Mouse (Mus musculus): ENCODE measurements around the gene Rabl2.

The Rabl2 gene

DNA sequence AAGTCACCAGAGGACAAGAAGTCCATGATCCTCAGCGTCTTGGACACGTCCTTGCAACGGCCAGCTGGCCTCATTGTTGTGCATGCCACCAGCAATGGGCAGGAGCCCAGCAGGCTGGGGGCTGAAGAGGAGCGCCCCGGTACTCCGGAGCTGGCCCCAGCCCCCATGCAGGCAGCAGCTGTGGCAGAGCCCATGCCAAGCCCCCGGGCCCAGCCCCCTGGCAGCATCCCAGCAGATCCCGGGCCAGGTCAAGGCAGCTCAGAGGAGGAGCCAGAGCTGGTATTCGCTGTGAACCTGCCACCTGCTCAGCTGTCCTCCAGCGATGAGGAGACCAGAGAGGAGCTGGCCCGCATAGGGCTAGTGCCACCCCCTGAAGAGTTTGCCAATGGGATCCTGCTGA, 42.9 kb downstream of the Rabl2 start:
- no peak for DNase-seq

DNA sequence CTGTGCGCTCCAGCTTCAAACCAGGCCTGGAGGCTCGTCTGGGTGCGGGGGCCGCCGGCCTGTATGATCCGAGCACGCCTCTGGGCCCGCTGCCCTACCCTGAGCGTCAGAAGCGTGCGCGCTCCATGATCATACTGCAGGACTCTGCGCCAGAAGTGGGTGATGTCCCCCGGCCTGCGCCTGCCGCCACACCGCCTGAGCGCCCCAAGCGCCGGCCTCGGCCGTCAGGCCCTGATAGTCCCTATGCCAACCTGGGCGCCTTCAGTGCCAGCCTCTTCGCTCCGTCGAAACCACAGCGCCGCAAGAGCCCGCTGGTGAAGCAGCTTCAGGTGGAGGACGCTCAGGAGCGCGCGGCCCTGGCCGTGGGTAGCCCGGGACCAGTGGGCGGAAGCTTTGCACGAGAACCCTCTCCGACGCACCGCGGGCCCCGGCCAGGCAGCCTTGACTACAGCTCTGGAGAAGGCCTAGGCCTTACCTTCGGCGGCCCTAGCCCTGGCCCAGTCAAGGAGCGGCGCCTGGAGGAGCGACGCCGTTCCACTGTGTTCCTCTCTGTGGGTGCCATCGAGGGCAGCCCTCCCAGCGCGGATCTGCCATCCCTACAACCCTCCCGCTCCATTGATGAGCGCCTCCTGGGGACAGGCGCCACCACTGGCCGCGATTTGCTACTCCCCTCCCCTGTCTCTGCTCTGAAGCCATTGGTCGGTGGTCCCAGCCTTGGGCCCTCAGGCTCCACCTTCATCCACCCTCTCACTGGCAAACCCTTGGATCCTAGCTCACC, 43.7 kb downstream of the Rabl2 start:
- no peak for DNase-seq

DNA sequence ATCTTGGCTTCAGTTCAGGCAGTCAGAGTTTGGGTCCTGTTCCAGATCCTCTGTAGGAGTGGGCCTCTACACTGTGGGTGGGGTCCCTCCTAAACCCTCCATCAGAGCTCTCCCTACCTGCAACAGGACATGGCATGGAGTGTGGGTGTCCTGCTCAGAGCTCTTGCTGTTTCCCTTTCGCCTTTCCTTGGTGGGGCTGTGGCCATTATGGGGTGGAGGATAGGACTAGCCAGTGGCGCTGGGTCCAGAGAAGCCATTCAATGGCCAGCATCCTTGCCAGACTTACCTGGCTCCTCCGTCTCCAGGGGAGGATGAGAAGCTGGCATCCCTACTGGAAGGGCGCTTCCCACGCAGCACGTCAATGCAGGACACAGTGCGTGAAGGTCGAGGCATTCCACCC, 44.4 kb downstream of the Rabl2 start:
- DNase-seq, result no peak

DNA sequence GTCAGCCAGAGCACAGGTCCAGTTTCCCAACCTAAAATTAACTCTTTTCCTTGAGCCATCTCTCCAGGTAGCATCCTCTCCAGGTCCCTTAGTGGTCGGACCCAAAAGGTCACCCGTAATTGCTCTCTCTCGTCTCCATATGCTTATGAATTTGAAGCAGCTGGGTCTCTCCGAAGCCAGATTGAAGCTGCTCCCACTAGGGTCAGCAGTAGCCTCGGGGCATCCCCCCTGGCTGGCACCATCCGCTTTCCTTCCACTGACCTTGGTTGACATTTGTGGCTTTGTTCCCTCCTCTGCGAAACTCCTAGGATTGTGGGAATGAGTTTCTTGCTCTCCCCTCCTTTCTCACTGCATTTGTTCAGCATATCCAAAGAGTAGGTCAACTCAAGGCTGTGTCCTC, 47.6 kb downstream of the Rabl2 start:
- DNase-seq, result no peak

DNA sequence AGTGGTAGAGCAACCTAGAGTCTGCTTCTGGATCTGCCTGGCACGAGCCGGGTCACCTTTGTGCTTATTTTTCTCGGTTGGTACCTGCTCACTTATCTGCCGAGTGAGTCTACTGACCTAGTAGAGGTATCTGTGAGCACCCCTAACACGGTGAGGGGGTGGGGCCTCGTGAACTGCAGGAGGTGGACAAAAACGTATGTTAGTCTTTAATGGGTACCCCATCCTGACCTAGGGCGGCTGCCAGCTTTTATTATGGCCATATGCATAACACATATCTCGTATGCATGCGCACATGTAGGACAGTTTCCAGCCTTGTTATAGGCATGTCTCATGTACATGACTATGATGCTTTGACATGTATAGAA, 57.9 kb downstream of the Rabl2 start:
- no peak for DNase-seq

DNA sequence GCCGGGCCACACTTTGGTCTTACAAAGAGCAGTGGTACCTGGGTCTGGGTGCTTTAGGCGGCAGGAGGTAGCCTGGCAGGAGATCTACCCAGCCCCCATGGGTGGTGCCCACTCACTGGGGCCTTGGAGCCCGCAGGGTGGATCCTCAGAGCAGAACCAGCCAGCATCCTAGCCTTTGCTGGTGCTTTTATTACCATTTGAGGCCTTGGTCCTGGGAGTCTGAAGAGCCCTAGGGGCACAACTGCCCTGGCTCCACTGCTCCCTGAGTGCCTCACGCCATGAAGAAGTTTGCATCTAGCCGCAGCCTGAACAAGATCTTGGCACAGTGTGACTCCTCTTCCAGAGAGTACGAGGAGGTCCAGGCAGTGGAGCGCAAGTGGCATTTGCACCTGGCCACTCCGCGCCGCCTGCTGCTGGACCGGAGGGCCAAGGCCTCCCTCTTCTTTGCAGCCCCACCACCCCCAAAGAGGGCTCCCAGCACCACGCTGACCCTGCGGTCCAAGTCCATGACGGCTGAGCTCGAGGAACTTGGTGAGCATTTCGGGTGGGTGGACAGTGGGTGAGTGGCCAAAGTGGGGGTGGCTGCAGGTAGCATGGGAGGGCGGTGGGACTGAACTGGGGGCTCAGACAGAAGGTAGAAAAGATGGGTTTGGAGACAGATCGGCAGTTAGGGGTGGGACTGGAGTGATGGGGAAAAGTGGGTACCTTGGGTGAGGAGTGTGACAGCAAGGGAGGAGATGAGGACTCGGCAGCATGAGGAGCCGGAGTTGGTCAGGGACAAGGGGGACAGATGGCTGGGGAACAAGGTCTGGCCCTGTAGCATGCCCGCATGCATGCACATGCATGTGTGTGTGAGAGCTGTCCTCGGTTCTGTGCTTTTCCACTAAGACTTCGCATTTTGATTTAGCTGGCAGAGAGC, 58.5 kb downstream of the Rabl2 start:
- DNase-seq, result no peak

Data from kidney, postnatal 25 days (tissue).